Mouse (Mus musculus) G1E (cell line): ENCODE measurements around the gene Kcp.

ENCODE experiments used
- CTCF ChIP-seq: IDR thresholded peaks from 2 replicates; pipeline ENCODE4 v1.5.1; 2012; ENCODE audit warnings: low read depth, low read length, inconsistent platforms, mixed read lengths
- GATA1 ChIP-seq: IDR thresholded peaks from 2 replicates; pipeline ENCODE4 v1.6.1; 2012; ENCODE audit warnings: borderline replicate concordance, low read length, inconsistent platforms, mixed read lengths
- POLR2AphosphoS5 ChIP-seq: IDR thresholded peaks from 2 replicates; pipeline ENCODE4 v1.6.1; 2012; ENCODE audit warnings: low read depth, low read length, inconsistent platforms; ENCODE audit not compliant: insufficient replicate concordance
- TAL1 ChIP-seq: conservative IDR thresholded peaks from 2 replicates; pipeline ENCODE4 v1.6.1; 2012; ENCODE audit warnings: low read depth, low read length, inconsistent platforms, mixed read lengths

DNA sequence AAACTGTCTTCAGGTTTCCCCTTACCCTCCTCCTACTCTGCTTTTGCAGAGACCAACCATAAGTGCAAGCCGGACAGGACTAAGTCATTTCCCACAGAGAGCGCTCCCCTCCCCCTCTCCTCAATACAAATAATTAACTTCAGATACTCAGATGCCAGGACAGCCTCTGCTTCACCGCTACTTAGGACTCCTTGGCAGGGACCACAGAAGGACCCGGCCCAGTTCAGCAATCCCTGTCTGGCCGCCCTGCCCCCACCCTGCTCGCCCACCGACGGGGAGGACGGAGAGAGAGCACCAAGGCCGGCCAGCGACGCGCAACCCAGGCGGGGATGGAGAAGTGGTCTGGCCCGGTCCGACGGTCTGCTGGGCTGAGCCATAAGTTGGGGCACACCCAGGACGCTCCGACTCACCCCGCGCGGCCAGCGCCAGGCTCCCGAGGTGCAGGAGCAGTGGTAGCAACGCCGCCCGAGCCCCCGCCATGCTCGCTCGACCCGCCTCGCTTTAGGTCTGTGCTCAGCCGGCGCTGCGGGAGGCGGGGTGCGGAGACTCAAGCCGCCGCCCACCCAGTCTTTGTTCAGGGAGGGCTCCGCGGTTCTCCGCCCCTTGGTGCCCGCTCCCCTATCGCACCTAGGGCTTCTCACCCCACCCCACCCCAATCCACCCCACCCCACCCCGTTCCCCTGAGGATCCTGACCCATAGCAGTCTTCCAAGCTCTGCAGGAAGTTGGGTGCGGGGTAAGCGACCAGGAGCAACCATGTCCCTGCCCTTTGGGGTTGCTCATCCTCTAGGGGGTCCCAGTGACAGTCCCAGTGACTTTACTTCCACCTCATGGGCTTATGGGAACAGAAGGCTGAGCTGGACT, at the start of gene Kcp:
- TF ChIP-seq CTCF (no peak), GATA1 (no peak), POLR2AphosphoS5 (no peak), TAL1 (no peak)
